Mouse (Mus musculus): Measurements from ENCODE around the gene Plk3.
"Not testable (repeated sequence)": the region's sequence is repeated elsewhere in the genome, so short reads cannot be mapped to it uniquely, and the experiment has no call there.

Gene Plk3

DNA sequence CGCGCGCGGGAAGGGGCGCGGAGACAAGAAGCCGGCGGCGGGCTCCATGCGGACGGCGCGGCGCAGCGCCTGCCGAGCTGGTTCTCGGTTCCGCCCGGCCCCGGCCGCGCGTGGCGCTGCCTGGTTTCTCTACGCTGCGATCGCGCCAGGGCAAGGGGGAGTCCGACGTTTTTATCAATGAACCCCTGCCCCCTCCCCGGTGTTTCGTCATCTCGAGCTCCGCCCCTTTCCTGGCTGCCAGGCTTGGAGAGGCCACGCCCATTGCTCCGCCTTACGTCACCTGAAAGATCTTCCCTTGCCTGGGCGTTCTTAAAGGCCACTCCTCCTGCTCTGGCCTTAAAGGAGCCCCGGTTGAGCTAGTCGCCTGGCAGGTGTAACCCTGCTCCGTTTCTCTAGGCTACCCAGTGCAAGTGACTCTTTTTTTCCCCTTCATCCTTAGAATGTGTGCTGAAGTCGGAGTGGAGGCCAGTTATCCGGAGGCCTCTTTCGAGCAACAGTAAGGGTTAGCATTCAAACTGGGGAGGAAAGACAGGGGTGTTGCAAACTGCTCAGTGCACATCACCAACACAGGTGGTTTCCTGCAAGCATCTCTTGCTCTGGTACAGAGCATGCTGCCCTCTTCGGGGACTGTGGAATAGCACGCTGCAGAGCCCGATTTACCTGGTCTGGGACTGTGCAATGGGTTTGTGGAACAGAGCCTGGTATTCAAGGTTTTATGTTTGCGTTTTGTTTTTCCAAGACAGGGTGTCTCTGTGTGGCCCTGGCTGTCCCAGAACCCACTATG is at the start of gene Plk3:
TSS of gene Plk3 (minus strand) at position 147 of the 784 bp plus-strand sequence.
- DNase-seq, result peak; percentile 99

DNA sequence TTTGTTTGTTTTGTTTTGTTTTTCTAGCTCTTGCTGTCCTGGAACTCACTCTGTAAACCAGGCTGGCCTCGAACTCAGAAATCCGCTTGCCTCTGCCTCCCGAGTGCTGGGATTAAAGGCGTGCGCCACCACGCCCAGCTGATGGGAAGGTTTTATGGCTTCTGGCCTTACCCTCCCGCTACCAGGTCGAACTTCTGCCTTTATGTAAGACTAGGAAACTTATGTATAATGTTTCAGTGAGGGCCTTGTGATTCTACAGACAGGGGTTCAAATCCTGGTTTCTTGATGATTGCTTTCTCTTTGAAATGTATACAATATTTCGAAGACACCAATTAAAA is 49.0 kb upstream of the Plk3 start:
- not testable (repeated sequence) for DNase-seq

DNA sequence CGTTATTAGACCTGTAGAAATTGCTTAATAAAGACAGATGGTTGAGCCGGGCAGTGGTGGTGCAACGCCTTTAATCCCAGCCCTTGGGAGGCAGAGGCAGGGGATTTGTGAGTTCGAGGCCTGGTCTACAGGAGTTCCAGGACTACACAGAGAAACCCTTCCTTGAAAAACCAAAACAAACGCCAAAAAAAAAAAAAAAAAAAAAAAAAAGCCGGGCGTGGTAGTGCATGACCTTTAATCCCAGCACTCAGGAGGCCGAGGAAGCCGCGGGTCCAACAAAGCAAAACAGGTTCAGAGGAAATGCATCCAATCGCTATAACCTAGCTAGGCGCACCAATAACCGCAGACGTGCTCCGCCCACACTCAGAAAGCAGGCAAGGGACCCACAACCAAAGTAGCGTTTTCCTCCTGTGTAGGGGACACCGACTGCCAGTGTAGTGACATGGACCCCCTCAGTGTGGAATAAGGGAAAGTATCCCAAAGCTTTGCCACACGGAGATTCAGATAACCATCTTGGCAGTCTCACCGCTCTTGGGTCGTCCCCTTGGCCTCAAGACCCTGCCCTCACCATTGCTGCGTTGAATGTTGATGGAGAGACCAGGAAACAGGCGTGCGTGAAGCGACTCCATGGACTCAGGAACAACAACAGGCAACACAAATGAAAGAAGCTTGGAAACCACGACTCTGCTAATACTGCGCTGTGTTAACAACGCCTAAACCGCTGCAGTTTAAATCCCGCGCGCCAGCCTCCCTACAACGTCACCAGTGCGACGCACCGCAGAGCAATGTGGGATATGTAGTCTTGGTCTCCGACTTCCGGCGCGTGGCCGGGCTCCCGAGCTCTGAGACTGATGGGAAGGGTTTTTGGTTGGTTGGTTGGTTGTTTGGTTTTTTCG is 48.3 kb upstream of the Plk3 start, which contains the start of gene Kif2c:
TSS of gene Kif2c (minus strand) at position 777 of the 896 bp plus-strand sequence.
- DNase-seq, result peak; percentile 93 to 95

DNA sequence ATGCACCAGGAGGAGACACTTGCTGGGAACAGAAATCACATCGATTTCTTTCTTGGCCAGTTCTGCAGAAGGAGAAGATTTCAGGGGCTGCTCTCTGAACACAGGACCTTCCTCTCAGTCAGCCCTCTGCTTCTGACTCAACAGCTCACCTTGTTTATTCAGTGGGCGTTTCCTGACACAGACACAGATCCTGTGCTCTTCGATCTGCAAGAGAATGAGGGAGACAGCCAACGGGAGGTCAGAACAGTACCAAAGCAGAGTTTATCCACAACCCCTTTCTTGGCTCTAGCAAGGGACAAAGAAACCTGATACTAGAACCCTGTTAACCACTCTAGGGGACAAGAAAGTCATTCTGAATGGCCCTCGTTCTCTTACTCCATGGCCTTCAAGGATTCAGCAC is 36.2 kb upstream of the Plk3 start:
- DNase-seq, result no peak

DNA sequence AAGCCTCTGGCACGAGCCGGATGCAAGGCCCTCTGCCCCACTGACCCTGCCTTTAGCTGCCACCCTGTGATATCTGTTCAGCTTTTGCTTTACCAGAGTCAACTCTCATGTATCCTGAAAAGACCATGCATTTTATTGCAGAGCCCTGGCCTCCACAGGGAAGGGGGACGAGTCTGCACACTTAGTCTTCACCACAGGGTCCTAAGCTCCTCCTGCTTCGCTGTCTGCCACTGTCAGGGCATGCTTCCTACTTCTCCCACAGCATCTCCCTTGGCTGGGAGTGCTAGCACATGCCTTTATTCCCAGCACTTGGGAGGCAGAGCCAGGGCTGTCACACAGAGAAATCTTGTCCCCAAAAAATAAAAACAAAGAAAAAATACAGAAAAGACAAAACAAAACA is 27.4 kb upstream of the Plk3 start:
- DNase-seq, result no peak

DNA sequence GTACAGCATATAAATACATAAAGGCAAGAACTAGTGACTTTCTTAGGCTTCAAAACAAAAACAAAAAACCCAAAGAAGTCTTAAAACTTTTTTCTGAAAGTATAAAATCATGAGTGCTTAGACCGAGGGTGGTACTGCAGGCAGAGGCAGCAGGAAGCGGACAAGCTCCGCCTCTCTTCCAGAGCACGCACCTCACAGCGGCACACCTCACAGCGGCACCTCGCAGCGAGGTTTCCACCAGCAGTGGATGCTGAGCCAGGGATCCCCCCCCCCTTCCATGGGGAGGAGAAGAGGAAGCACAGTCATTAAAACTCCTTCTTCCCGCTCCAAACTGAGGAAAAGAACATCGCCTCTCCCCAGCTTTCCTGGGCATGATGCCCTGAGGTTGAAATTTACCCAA is 25.9 kb upstream of the Plk3 start:
- DNase-seq, result no peak

DNA sequence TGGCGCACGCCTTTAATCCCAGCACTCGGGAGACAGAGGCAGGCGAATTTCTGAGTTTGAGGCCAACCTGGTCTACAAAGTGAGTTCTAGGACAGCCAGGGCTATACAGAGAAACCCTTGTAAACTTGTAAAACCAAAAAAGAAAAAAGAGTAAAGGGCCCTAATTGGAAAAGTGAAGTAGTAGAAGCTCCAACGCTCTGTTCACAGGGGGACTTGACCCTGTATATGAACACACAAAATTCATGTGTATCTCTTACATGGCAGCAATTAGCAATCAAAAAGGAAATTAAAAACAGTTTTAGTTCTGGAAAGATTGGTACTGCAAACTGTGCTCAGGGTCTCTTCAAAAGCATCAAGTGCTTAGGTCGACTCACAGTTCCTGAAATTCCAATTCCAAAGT is 22.6 kb upstream of the Plk3 start:
- DNase-seq, result no peak

DNA sequence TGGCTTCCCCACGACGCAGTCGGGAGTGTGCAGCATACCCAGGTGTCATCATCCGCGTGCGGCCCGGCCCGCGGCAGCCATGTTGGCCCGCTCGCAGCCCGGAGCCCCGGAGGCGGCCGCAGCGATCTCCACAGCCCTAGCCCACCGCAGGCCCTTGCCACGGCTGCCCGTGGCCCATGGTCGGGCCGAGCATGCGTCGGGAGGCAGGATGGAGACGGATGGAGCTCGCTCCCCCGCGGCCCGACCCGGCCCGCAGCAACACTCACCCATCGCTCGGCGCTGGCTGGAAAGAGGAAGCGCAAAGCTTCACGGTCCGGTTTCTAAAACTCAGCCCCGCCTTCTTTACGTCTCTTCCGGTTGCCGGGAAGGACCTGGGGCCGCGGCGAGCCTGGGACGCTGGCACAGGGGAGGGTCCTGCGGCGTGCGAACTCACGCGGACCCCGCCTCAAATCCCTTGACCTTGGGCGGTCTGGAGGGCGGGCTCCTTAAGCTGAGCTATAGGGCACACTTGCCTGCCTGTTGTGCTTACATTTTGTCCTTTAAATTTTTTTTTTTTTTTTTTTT is 22.1 kb upstream of the Plk3 start, which contains the start of gene Rps8:
TSS of gene Rps8 (minus strand) at position 452 of the 564 bp plus-strand sequence.
- DNase-seq, result peak; percentile 91 to 93

DNA sequence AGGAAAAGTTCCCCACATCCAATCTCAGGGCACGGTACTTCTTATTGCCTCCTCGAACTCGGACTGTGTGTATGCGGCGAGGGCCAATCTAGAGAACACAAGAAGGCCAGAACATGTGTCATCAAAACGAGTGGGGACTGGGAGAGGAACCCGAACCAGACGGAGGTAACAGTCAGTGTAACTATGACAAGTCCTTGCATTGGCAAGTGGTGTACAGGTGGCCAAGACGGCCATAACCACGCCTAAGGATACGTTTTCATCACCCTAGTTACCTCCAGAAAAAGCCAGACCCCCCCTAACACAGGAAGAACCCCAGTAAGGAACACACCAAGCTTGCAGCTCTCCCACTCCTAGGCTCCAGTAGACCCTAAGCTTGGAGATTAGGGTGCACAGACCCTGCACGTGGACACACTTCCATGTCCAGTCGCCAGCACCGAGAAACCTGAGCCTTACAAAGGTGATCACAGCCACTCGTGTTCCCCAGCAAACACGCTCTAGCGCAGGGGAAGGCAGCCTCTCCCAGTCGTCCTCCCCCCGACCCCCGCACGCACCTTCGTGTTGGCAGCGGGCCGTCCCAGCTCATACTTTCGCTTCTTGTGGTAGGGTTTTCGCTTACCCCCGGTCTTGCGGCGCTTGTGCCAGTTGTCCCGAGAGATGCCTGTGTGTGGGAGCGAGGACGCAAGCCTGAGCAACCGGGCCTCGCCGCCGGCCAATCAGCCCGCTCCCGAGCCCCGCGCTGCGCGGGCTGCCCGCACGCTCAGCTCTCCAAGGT is 21.4 kb upstream of the Plk3 start:
- peak; percentile 8 to 20 for DNase-seq

DNA sequence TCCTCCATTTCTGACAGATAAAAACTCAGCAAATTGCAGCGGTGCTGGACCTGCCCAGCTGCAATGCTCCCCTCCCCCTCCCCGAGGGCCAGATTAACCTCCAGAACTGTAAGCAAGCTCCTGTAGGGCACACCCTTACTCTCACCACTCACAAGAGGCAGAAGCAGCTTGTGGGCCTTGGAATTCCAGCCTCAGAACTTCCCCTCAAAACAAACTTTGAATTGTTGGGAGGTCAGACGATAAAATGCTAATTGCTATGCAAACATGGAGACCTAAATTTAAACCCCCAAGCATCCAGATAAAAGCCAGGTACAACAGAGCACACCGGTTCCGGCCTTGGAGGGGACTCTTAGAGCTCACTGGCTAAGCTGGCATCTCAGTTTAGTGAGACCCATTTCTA is 19.0 kb upstream of the Plk3 start:
- peak in 1 of 2 experiments; percentile 25 for DNase-seq

DNA sequence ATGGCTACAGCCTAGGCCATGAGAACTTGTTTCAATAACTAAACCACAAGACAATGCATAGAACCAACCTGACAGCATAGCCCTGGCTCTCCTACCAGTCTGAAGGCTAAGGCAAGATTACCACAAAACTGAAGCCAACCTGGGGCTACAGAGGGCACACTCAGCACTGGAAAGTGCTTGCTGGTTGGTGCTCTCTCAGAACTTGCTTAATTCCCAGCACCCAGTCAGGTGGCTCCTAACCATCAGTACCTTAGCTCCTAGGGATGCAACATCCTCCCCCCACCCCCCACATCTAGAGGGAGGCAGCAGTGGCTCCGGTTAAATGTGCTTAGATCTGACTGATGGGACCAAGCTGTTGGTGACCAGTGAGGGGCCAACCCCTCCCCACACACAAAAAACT is 17.7 kb upstream of the Plk3 start:
- DNase-seq, result no peak

DNA sequence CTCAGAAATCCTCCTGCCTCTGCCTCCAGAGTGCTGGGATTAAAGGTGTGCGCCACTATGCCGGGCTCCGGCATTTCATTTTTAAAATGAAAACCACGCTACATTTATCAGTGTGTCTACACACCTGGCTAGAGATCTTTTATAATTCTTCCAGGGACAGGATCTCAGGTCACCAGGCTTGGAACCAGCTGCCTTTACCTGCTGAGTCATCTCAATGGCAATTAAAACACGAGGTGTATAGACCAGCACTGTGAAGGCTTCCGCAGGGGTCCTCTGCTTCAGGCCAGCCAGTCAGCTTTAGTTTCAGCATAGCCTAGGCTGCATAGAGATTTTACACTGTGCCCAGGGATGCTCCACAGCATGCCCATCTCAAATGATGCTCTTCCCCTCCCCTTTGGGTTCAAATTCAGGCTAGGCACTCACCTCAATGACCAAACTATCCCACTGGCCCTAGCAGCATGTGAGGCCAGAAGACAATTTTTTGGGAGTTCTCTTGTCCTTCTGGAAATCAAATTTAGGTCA is 16.5 kb upstream of the Plk3 start:
- DNase-seq, result no peak

DNA sequence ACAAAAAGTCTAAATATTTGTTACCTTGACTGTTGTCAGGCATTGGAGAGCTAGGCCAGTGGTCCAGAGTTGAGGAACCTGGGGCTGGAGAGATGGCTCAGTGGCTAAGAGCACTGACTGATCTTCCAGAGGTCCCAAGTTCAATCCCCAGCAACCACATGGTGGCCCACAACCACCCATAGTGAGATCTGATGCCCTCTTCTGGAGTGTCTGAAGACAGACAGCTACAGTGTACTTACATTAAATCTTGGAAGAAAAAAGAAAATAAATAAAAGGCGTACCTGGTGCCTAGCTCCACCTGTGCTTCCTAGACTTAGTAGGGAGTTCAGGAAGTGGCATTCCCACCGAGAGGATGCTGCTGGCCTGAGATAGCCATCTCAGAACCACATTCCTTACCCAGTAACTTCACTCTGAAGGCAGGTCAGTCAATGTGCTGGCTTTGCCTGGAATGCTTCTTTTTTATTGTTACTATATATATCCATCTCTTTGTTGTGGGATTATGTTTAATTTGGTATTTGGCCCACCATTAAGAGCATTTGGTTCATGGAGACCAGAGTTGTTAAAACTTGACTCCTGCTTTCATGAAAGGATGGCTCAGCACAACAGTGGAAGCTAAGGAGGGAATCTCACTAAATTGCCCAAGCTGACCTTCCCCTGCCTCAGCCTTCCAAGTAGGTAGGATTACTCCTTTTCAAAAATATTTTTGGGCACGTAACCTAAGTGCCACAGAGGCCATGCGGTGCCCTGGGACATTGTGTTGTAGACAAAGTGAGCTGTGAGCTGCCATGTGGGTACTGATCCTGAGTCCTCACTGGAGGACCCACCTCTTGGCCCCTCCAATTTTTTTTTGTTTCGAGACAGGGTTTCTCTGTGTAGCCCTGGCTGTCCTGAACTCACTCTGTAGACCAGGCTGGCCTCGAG is 15.8 kb upstream of the Plk3 start:
- DNase-seq, result no peak

DNA sequence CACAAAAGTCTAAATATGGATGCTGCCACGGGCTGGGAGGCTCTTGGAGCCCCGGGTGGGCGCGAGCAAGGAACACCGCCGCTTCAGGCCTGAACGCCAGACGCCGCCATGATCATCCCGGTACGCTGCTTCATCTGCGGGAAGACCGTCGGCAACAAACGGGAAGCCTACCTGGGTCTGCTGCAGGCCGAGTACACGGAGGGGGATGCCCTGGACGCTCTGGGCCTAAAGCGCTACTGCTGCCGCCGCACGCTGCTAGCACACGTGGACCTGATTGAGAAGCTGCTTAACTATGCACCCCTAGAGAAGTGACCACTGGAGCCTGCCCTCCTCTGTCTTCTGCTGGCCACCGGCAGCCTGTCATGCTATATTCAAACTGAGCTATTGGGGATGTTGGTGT is 15.1 kb upstream of the Plk3 start:
- DNase-seq, result no peak

DNA sequence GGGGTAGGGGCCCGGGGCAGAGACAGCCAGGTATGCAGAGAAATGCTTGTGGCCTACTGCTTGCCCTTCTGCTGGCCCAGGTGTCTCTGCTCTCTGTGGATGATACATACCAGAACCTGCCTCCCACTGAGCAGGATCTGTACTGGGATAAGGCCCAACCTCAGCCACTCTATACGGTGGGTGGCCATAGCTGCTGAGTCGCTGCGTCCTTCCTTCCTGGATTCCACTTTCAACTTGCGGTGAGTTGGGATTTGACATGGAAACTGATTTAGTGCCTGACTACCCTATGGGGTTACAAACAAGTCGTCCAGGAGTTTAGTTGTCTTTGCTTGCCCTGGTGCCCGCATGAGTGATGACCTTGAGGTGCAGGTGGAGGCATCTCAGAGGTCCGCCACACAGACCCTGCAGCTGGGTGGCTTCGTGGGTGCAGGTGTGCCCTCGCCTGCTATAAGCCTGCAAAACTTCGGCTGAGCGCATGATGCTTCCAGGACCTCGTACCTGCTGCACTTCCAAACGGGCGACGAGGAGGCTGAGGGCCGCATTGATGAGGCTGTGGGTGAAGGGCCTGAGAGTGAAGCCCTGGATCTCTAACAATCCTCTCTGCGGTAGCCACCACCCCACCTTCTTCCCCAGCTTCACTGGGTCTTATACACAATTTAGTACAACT is 14.4 kb upstream of the Plk3 start:
- DNase-seq, result peak in 1 of 2 experiments; percentile 7

DNA sequence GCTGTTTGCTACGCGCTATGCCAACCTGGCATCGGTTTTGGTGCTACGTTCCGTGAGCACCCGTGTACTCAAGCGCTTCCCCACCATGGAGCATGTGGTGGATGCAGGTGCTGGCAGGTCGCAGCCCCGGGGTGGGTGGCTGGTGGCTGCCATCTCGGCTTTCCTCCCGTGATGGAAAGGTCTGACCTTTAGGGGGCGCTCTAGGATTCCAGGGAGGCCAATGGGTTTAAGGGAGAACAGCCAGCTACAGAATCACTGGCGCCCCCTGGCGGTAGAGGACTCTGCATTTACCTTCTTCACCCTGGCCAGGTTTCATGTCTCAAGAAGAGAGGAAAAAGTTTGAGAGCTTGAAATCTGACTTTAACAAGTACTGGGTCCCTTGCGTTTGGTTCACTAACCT is 12.4 kb upstream of the Plk3 start:
- DNase-seq, result peak; percentile 89 to 96

DNA sequence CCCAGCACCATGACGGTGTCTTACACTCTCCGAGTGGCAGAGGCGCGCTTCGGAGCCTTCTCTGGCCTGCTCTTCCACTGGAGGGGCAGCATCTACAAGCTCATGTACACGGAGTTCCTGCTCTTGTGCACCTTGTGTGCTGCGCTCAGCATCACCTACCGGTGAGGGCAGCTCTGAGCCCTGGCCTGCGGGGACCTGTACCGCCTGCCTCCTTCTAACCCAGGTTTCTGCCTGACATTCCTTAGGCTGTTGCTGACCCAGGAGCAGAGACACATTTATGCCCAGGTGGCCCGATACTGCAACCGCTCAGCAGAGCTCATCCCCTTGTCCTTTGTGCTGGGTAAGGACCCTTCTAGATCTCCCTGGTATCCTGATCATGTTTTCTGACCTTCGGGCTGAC is 11.5 kb upstream of the Plk3 start:
- no peak for DNase-seq

DNA sequence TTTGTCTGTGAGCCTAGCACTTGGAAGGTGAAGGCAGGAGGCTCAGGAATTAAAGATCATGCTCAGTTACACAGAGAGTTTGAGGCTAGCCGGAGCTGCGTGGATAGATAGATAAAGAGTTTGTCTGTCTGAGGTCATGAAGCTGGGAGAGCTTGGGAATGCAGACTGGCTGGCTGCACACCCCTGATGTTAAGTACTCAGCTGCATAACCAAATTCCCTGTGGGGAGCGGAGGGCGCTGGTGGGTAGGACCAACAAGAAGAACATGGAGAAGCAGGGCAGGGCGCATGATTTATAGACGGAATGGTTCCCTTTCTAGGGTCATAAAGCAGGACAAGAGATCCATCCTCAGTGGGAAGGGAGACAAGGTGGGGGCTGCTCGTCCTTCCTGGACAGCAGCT is 9.3 kb upstream of the Plk3 start:
- no peak for DNase-seq

DNA sequence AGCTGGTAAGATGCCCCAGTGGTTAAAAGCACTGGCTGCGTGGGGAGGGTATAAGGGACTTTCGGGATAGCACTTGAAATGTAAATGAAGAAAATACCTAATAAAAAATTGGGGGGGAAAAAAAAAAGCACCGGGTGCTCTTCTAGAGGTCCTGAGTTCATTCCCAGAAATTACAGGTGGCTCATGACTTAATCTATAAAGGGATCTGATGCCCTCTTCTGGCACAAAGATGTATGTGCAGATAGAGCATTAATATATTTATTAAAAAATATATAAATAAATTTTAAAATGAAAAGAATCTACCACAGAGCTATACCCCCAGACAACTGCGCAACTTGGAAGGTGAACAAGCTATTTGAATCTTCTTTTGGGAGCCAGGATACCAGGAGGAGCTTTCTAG is 6.8 kb upstream of the Plk3 start:
- DNase-seq, result peak in 1 of 2 experiments; percentile 42

DNA sequence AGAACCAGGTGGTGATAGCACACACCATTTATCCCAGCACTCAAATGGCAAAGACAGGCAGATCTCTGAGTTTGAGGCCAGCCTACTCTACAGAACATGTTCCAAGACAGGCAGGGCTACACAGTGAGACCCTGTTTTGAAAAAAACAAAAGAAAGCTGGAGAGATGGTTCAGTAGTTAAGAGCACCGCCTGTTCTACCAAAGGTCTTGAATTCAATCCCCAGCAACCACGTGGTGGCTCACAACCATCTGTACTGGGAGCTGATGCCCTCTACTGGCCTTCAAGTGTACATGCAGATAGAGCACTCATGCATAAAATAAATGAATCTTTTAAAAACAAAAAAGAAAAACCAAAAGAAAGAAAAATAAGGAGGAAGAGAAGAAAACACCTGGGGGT is 5.5 kb upstream of the Plk3 start:
- DNase-seq, result peak; percentile 55 to 63

All from cerebellum, postnatal 10 days (tissue).